Mouse (Mus musculus): ENCODE measurements around the gene Vgll4.

Vgll4 gene

DNA sequence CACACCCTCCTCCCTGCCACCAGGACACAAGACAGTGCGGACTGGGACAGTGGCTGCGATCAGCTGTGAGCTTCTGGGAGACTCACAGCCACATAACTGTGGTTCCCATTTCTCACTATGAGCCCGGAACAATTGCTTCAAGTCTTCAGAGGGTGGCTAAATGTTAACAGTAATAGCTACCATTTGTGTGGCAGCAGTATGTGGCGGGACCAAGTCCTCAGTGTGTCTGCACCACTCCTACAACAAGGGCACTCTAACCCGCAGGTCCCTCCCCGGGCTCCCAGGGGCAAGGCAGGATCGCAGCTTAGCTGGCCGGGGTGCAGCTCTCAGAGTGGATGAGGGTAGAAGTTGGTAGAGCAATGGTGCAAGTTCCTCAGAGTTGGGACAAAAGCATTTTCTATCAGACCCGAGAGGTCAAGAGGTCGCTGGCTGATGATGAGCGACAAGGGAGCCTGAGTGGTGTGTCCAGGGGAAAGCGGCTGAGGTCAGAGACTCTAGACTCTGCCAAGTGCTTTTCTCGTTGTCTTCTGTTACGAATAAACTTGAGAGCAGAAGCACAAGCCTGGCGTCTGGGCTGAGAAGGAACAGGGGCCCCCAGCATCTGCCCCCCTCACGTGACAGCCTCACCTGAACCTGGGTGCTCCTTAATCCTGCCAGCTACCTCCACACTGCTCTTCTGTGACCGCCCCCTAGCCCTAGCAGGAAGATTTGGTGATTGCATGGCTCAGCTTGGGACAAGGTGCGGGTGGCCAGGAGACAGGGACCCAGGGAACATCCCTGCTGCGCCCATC lies 95.5 kb downstream of the Vgll4 start:
- DNase-seq (ENCODE audit: low read depth in 2 of 2, low spot score in 2 of 2): peak in 1 of 2 experiments; percentile 14

DNA sequence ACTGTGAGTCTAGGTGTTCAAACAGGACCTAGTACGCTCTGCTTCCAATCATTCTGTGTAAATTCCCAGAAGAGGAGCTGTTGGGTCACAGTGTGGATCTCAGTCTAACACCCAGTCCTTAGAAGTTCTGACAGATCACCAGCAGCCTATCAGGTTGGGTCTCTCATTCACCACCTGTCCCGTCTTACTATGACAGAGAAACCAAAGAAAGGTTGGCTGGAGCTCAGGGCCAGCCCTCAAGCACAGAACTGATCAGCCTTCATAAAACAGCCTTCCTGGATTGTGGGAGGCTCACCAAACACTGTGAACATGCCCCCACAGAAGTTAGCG lies 96.0 kb downstream of the Vgll4 start:
- no peak for DNase-seq (ENCODE audit: low read depth in 2 of 2, low spot score in 2 of 2)

DNA sequence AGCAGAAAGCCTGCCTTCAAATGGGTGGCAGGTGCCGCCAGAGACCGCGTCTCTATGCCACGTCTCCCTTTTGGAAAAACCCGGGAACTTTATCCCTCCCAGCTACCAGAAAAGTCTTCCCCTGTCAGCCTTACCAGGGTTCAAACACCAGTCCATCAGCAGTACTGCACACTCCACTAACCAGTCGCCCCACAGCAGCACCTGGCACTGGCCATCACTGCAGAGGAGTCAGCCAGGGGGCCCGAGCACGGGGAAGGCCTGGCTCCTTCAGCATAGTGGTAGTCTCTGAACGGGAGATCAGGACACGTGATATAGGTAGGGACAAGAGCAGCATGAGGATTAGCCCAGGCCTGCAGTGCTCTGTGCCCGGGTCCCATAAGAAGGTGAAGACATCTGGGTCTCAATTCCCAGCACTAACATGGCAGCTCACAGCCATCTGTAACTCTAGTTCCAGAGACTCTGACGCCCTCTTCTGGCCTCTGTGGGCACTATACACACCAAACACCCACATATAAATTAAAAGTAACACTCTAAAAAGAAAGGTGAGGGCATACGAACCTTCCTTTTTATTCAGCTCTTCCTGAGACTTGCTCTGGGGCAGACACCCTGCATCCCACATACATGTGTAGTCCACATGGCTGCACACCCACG lies 98.7 kb downstream of the Vgll4 start:
- no peak for DNase-seq (ENCODE audit: low read depth in 2 of 2, low spot score in 2 of 2)

DNA sequence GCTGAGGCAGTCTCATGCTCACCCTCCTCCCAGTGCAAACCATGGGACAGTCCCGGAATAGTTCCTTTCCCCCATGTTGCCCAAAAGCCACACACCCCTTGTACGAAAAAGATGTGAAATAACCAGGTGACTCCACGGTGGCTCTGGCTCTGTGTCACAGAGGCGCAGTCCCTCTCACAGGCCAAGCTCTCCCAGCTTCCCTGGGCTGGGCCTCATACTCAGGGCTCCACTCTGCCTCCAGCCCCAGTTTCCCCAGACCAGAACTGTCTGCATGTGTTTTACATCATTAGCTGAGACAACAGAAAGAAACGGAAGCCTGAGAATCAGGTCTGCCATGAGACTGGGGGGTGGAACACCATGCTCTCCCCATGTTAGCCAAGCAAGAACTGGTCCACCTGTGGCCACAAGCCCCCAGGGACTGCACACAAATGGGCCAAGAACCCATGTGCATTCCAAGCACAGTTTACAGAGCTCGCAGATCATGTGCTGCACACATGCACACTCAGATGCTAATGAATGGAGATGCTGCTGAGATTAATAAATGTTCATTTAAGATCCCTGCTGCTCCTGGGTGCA lies 100.2 kb downstream of the Vgll4 start:
- no peak for DNase-seq (ENCODE audit: low read depth in 2 of 2, low spot score in 2 of 2)

DNA sequence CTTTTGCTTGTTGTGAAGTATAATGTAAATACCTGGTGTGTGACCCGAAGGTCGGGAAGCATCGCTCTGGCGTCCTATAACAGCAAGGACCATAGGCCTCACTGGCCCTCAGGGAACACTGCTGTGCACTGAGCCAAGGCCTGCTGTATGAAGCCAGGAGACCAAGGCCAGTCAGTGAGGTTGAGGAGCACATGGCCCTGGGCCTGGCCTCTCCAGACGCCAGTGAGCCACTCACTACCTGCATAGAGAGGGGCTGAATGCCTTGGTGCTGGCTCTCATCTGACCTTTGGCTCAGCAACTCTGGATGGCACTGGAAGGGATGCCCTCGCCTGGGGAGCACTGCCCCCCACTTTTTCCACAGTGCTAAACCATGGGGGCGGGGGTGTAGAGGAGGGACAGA lies 101.1 kb downstream of the Vgll4 start:
- DNase-seq (ENCODE audit: low read depth in 2 of 2, low spot score in 2 of 2): no peak

DNA sequence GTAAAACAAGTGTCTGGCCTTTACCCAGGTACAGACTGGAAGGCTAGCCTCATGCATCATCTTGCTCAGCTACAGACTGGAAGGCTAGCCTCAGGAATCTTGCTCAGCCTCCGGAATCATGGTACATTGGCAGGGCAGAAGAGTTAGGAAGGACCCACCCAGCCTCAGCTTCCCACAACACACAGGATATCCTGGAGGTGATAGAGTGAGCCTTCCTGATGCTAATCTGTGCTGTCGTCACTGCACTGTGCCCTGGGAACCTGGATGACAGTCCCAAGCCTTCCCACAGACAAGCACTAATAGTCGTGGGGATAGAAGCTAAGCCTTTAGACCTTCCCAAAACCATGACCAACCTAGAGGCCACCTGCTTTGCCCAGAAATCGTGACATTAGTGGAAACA lies 103.2 kb downstream of the Vgll4 start:
- no peak for DNase-seq (ENCODE audit: low read depth in 2 of 2, low spot score in 2 of 2)

DNA sequence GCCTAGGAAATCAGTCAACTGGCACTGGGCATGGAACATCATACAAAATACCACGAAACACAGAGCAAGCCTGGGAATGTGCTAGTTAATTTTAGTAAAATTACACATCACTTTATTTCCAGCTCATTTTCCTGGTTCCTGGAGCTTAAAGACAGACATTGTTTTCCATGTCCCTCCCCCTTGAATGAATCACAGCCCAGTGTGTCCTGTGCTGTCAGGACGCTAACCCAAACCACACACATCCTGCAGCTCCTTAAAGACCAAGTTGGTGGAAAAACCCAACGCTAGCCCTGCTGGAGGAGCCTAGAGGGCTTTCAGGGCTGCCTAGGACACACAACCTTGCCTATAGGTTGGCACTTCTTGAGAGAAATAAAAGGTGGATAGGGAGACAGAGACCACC lies 103.7 kb downstream of the Vgll4 start:
- DNase-seq (ENCODE audit: low read depth in 2 of 2, low spot score in 2 of 2): no peak

DNA sequence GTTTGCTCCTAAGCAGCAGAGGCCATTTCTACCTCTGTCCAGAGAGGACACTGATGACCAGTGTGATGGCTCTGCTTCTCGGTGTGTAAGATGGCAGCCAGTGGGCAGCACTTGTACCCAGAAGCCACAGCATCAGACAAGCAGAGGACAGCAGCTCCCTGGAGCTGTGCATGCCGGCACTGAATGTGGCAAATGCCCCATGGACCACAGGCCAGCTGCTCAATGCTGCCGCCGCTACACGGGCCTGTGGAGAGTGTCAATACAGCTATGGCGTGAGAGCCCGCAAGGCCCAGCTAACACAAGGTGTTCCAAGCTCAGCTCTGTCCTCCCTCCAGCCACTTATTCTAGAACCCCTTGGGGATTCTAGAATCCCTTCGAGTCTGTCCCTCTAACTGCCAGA lies 105.4 kb downstream of the Vgll4 start:
- no peak for DNase-seq (ENCODE audit: low read depth in 2 of 2, low spot score in 2 of 2)

DNA sequence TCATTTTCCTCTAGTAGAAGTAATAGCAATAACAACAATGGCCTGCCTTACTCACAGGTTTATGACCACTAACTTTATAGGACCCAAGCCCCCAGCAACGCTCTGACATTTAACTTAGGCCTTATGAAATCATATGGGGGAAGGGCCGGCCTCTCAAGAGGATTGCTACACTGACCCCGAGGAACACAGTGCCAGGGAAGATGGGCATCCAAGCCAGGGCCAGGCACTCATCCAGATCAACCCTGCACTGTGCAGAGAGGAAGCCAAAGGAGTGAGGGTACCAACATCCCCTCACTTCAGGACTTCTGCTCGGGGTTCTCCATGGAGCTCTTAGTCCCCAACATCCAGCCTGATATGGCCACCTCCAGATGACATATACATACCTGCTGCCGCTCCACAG lies 106.3 kb downstream of the Vgll4 start:
- DNase-seq (ENCODE audit: low read depth in 2 of 2, low spot score in 2 of 2): no peak

DNA sequence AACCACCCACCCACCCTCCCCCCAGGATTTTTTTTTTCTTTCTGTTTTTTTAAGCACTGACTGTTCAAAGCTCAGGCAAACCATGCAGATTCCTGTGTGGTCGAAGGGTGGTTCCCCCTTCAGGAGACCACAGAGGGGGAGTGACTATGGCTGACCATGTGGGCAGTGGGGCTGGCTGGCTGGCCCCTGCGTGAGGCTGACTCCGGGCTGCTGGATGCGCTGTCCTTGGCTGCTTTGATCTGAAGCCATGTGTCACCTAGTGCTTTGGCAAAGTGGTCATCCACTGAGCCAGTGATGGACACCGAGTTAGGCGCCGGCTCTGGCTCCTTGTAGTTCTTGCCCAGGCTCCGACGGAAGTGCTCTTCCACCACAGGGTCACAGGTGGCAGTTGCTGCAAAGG lies 107.7 kb downstream of the Vgll4 start:
- no peak for DNase-seq (ENCODE audit: low read depth in 2 of 2, low spot score in 2 of 2)

DNA sequence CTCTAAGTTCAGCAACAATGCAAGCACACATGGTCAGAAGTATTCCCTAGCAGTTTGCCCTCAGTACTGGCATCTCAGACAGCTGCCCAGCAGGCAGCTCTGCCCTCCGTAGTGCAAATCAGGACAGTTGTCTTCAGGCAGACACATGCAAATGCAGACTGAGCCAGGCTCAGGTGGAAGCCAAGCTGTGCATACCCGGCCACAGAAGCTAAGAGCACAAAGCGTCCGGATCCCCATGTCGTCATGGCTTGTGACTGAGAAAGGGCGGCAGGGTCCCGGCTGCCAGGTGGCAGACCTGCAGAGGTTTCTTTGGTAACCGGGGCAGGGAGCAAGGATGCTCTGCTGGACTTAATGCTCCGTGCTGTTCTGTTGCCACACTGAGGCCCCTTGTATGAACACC lies 108.2 kb downstream of the Vgll4 start:
- DNase-seq (ENCODE audit: low read depth in 2 of 2, low spot score in 2 of 2): no peak

DNA sequence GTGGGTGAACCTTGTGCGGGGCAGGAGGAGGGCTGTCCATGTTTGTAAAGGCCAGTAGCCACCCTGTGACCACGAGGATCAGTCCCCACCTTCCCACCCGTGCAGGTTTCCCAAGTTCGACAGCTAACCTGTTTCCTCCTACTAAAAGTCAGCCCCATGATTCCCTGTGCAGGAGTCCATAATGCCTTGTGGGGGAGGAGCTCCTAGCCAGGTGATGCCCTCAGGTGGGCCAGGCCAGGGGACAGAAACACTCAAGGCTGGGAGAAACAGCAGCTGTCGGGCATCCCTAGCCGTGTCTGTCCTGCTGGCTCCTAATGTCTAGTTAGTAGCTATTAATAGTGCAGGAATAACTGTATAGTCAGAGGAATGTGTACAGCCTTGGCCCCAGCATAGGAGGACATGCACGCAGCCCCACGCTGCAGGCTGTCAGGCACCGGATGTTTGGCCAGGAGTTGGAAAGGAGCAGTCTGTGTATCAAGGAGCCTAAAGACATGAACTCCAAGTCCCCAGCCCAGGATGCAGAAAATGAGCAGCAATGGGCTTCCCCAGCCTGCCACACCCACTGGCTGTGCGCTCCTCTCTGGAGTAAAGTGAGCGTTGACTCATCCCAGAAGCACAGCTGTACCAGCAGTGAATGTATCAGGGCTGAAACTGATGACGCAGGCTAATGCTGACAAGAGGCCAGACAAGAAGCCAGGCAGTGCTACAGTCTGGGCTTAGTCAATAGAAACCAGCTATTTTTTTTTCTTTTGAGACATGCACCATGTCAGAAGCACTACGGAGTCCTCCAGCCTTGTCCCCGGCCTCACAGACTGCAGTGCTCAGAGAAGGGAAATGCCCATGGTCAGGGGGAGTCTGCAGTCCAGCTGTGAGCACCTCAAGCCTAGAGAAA lies 108.9 kb downstream of the Vgll4 start:
- no peak for DNase-seq (ENCODE audit: low read depth in 2 of 2, low spot score in 2 of 2)

DNA sequence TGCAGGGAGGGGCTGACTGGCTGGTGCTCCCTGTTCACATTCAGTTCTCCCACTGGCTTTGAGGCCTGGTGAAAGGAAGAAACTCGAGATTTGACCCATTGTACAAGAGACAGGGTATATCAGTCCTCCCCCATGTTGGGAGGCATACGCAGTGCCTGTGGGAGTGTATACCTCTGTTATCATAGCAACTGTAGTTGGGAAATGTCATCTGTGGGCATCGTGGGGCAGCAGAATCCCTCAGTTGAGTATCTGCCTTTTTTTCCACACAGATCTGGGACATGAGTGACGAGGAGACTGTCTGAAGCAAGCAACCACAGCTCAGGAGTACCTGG lies 111.1 kb downstream of the Vgll4 start:
- no peak for DNase-seq (ENCODE audit: low read depth in 2 of 2, low spot score in 2 of 2)

DNA sequence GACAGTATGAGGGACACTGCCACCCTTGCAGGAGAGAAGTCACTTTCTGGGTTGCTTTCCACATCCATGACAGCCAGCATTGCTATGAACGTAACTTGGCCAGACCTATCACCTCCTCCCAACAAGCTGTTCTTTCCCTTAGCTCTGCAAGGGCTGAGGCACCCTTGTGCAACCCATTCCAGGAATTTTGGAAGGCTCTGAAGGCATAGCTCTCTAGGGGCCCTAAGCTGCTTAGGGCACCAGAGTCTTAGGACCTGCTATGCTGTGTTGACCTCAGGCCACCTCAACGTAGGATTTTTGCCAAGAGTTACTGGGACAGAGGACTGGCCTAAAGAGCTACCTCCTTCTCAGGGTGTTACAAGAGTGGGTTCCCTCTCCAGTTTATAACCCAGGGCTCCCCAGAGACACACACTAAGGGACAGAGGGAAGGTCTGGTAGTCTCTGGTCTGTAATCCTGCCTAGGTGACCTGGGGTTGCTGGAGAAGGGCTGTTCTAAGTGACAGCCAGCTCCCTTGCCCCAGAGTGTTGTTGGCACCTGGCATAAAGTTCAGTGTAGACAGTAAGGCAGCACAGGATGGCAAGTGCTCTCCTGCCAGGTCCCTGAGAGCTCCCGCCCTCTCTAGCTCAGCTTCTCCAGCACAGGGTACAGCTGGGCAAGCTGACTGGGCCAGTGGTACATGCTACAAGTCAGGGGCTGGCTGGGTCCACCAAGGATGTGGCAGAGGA lies 111.6 kb downstream of the Vgll4 start:
- DNase-seq (ENCODE audit: low read depth in 2 of 2, low spot score in 2 of 2): no peak

DNA sequence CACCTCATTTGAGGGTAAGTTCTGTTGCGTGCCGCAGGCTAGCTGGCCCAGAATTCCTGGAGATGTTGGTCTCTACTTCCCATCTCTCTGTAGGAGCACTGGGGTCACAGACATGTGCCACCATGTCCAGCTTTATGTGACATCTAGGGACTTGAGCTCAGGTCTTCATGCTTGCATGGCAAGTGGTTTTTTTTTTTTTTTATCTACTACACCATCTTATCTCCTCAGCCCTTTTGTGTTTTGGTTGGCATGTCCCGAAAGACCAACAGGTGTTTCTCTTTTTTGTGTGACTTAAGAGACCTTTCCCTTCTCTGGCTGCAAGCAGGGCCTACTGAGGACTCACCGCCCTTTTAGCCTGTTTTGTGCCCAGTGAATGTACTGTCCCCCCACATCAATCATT lies 113.3 kb downstream of the Vgll4 start:
- no peak for DNase-seq (ENCODE audit: low read depth in 2 of 2, low spot score in 2 of 2)

DNA sequence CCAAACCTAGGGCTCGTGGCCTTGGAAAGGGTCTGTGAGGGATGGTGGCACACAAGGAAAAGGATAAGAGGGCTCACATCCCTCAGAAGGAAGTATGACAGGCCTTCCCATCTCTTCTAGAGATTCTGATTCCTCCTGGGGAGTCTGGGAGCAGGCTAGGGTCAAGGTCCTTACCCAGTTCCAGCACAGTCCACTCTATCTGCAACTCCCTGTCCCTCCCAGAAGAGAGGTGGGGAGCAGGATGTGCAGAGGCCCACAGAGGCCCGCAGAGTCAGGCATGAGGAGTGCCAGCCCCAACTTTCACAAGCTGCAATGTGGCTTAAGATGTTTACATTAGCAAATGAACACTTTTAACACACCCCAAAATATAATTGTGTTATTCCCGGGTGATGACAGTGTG lies 114.2 kb downstream of the Vgll4 start:
- DNase-seq (ENCODE audit: low read depth in 2 of 2, low spot score in 2 of 2): no peak

DNA sequence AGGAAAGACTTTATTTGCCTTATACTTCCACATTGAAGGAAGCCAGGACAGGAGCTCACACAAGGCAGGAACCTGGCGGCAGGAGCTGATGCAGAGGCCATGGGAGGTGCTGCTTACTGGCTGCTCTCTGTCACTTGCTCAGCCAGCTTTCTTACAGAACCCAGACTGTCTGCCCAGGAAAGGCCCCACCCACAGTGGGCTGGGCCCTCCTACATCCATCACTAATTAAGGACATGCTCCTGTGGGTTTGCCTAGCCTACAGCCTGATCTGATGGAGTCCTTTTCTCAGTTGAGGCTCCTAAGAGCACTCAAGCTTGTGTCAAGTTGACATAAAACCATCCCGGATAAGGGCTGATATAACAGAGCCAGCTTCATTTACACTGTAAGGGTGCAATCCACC lies 115.4 kb downstream of the Vgll4 start:
- DNase-seq (ENCODE audit: low read depth in 2 of 2, low spot score in 2 of 2): no peak

DNA sequence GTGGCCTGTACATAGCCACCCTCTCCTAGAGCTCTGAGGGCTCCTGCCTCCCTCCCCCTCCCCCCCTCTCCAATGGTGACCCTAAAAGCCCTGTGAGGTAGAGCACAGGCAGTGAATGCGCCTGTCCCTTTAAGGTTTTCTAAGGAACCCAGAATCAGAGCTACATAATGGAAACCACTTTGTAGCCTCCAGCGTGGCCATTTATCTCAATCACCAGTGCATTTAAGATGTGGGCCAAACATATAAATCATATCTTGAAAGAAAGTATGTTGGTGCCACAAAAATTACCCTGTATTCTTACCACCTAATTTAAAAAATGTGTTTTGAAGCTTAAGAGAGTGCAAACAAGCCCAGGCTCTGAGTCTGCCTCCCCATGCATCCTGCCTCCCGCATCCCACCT lies 117.1 kb downstream of the Vgll4 start:
- DNase-seq (ENCODE audit: low read depth in 2 of 2, low spot score in 2 of 2): no peak

DNA sequence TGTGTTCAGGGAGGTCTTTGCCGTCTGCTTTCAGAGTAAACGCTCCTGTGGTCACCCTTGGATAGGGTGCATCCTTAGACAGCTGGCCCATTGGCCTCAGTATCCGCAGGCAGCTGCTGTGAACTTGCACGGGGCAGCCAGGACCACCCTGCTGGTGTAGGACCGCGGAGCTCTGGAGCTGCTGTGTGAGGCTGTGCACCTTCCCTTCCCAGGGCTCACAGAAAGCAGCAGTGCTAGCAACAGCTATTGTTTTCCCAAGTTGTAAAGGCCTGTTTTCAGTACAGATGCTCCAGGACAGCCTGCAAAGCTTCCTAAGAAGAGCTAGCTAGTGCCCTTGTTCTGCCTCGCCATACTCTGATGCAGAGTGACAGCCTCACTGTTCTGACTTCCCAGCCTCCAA lies 118.1 kb downstream of the Vgll4 start:
- DNase-seq (ENCODE audit: low read depth in 2 of 2, low spot score in 2 of 2): no peak

DNA sequence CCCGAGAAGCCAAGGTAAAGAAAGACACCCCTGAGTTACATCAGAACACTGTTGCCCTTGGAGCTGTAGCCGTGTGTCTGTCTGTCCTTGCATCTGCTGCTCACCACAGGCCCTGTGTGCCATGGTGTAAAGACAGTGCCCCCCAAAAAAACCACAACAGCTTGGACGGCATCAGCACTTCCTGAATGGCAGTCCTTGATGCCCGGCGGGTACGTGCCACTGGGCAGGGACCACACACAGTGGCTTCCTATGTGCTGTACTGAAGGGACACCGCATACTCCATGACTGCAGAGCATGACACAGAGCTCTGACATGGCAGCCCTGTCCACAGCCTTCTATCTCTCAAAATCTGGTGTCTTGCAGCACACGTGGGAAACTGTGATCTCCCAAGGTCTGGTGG lies 120.0 kb downstream of the Vgll4 start:
- DNase-seq (ENCODE audit: low read depth in 2 of 2, low spot score in 2 of 2): no peak

DNA sequence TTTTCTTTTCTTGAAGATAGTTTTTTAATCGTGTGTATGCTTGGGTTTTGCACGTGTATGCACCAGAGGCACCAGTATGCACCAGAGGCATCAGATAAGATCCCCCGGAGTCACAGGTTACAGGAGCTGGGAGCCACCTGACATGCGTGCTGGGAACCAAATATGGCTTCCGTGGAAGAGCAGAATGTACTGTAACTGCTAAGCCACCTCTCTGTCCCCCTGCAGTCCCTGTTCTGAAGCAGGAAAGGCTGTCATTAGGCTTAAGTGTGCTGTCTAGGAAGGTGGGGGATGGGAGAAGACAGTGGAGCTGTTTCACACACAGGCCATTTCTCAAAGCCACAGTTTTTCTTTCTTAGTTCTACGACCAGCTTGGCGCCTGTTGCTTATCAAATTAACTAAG lies 121.0 kb downstream of the Vgll4 start:
- DNase-seq (ENCODE audit: low read depth in 2 of 2, low spot score in 2 of 2): no peak
